Mouse (Mus musculus): Measurements from ENCODE around the gene Opcml. TPM values are rescaled to one million over a fixed set of nuclear protein-coding genes. Genes with fewer than 3 reads are reported as not detected.
A peak's percentile ranks its signal among the peaks of the same experiment; 100 is the strongest.

Gene Opcml
- polyA plus RNA-seq, 1 experiment from 2014 or later, result 3.4 TPM

DNA sequence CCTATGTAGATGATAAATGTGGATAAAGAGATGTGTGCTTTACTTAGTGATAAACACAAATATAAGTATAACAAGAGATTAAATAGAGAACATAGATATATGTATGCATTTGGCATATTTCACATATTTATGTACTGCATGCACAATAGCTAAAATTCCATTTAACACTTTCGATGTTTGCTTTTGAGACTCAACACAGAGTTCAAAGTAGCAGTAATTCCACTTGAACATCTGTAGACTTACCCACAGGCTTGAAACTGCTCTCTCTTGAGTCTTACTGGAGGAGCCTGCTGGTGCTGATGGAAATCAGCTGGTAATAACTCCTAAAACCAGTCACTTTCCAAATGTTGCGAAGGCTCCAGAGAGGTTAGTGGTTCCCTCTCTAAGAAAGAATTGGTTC is 258.6 kb downstream of the Opcml start:
- Histone ChIP-seq H3K4me3 (replicated peaks) (no peak overlapping the region), H3K9ac (no peak overlapping the region), H3K27ac (no peak overlapping the region), H3K4me1 (replicated peaks) (no peaks in the 10 kb centered on the region), H3K27me3 (replicated peaks) (no peaks in the 10 kb centered on the region), H3K4me2 (replicated peaks) (no peak overlapping the region), H3K36me3 (no peaks in the 10 kb centered on the region), H3K9me3 (no peaks in the 10 kb centered on the region)
- no peak for ATAC-seq
- WGBS, result 88% methylated on average over 2 of the region's 2 CpGs

DNA sequence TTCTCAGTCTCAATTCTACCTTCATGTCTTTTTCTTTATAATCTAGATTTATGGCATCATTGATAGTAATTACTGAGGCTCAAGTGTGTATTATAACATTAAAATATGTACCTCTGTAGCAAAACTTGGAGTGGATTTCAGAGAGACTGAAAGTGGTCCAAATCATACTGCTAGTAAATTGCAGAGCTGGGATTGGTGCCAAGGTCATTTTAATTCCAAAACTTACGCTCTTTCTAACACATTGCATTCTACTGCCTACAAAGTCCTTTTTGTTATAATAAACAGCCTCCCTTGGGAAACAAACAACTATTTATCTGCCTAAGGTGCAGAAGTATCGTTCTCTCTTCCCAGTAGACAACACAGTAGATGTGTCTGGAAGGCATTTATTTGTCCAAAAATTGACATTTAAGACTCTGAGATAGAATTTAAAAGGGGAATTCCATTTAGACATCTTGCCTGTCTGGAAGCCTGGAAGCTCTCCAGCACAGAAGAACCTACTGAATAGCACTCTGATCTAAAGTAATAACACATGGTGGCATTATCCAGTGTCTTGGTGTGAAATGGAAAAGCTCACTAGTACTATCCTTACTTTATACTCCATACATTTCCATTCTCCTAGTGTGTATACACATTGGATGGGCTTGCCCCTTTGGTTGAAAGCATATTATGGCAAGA is 266.7 kb downstream of the Opcml start:
- WGBS, result 36% methylated on average over 2 of the region's 2 CpGs
- no peak for ATAC-seq
- Histone ChIP-seq H3K27me3 (replicated peaks) (no peaks in the 10 kb centered on the region), H3K4me2 (replicated peaks) (no peak overlapping the region), H3K9ac (no peak overlapping the region), H3K36me3 (no peaks in the 10 kb centered on the region), H3K4me1 (replicated peaks) (no peaks in the 10 kb centered on the region), H3K4me3 (replicated peaks) (no peak overlapping the region), H3K9me3 (no peaks in the 10 kb centered on the region), H3K27ac (no peak overlapping the region)

DNA sequence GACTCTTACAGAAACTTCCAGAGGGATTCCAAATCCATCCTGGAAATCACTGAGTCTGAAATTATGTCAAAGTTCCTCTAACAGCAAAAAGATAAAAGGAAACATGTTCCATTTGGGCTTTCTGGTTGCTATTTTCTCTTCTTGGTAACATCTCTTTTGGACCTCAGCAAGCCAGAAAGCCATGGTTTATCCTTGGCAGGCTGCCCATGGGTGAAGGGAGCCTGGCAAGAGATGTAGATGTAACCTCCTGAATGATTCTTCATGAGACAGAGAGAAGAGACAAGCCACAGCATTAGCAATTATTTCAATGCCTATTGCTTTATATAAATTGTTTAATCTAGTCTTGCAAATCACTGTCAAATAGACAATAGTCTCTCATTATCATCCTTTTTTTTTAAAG is 274.6 kb downstream of the Opcml start:
- no peak for ATAC-seq
- no peak overlapping the region for H3K4me3 ChIP-seq (replicated peaks)
- no peak overlapping the region for H3K9ac ChIP-seq
- H3K4me2 ChIP-seq (replicated peaks), result no peak overlapping the region
- H3K27me3 ChIP-seq (replicated peaks), result no peaks in the 10 kb centered on the region
- no peaks in the 10 kb centered on the region for H3K9me3 ChIP-seq
- H3K36me3 ChIP-seq, result no peaks in the 10 kb centered on the region
- no peak overlapping the region for H3K27ac ChIP-seq
- no peaks in the 10 kb centered on the region for H3K4me1 ChIP-seq (replicated peaks)

DNA sequence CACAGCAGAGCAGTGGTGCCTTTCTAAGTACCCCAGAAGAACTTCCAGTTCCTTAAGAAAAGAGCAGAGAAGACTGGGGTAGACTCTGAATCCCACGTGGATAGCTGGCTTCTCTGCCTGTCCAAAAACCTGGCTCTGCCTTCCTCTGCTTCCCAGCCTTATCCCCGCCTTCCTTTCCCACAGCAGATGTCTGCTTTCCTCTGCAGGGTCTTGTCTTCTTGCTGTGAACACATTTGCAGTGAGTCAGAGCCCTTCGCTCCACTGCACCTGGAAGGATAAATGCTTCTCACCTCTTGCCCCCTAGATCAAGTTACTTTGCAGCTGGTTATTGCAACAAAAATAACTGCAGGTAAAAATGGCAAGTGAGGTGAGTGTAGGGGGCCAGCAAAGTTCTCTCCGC is 290.1 kb downstream of the Opcml start:
- no peak overlapping the region for H3K4me3 ChIP-seq (replicated peaks)
- H3K9me3 ChIP-seq, result no peaks in the 10 kb centered on the region
- no peaks in the 10 kb centered on the region; the same call in 1 of the 2 replicates for H3K4me1 ChIP-seq (replicated peaks)
- H3K36me3 ChIP-seq, result no peaks in the 10 kb centered on the region
- no peak for ATAC-seq
- WGBS, result 55% methylated on average over 4 of the region's 4 CpGs
- H3K4me2 ChIP-seq (replicated peaks), result no peak overlapping the region
- no peak overlapping the region for H3K9ac ChIP-seq
- H3K27me3 ChIP-seq (replicated peaks), result no peaks in the 10 kb centered on the region
- no peak overlapping the region for H3K27ac ChIP-seq

DNA sequence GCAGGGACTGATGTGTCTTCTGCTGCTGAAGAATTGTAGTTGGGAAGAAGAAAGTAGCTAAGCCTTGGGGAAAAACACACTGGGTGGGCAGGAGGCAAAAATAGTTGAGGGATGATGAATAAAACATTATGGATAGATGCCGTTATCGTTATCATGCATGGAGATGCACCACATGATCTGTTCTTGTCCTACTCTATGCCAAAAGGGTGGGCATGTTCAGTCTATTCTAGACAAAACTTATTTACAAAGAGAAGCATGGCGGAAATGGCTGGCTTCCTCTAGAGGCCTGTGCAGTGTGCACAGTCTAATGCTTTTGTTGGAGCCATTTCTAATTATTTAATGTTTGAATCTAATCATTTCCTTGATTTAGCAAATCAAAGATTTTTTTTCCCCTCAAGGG is 293.2 kb downstream of the Opcml start:
- no peak overlapping the region for H3K9ac ChIP-seq
- no peak overlapping the region for H3K4me2 ChIP-seq (replicated peaks)
- 90% methylated on average over 3 of the region's 3 CpGs for WGBS
- no peaks in the 10 kb centered on the region; the same call in 1 of the 2 replicates for H3K4me1 ChIP-seq (replicated peaks)
- no peaks in the 10 kb centered on the region for H3K36me3 ChIP-seq
- no peaks in the 10 kb centered on the region for H3K27me3 ChIP-seq (replicated peaks)
- no peaks in the 10 kb centered on the region for H3K9me3 ChIP-seq
- no peak for ATAC-seq
- no peak overlapping the region for H3K27ac ChIP-seq
- no peak overlapping the region for H3K4me3 ChIP-seq (replicated peaks)

DNA sequence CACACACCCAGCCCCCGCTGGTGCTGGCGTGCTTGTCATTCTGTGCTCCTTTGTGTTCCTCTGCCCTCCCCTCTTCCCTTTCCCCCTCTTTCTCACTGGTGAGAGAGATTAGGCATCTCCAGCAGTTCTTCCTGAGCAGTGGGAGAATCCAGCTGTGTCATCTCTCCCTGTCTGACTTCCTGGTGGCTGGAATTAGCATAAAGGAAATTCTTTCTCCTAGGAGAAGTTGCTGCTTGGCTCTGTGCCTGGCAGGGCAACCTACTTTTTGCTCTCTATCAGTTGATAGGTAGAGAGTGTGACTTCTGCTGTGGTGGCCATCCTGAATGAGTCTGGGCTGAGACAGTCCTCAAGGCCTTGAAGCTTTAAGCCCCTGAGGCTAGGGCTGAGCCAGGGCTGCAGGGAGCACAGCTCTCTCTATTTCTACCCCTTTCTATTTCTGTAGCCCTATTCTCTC is 293.7 kb downstream of the Opcml start:
- H3K4me3 ChIP-seq (replicated peaks), result no peak overlapping the region
- no peaks in the 10 kb centered on the region for H3K36me3 ChIP-seq
- H3K4me1 ChIP-seq (replicated peaks), result no peaks in the 10 kb centered on the region; the same call in 1 of the 2 replicates
- H3K4me2 ChIP-seq (replicated peaks), result no peak overlapping the region
- H3K9me3 ChIP-seq, result no peaks in the 10 kb centered on the region
- peak; percentile 39 for ATAC-seq
- H3K9ac ChIP-seq, result no peak overlapping the region
- no peaks in the 10 kb centered on the region for H3K27me3 ChIP-seq (replicated peaks)
- no peak overlapping the region for H3K27ac ChIP-seq
- 25% methylated on average over 2 of the region's 2 CpGs for WGBS

DNA sequence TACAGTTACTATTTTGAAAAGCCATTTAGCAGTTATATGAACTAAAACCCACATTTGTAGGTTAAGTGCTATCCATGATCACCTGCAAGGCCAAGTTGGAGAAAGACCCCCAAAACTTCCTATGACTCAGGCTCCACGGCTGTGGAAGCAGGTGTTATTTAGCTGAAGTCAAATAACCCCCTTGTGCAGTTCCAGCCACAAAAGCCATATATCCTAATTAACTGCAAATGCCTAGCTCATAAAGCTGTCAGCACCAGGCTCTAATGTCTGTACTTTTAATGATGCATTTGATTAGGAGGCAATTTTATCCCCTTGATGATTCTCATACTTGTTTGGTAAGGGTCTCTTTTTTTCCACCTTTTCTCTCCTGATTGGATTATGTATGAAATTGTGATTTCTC is 300.8 kb downstream of the Opcml start:
- Histone ChIP-seq H3K27me3 (replicated peaks) (no peaks in the 10 kb centered on the region), H3K36me3 (no peaks in the 10 kb centered on the region), H3K9me3 (no peaks in the 10 kb centered on the region), H3K4me3 (replicated peaks) (no peak overlapping the region), H3K4me2 (replicated peaks) (no peak overlapping the region), H3K9ac (no peak overlapping the region), H3K4me1 (replicated peaks) (no peaks in the 10 kb centered on the region), H3K27ac (no peak overlapping the region)
- no peak for ATAC-seq
- 13% methylated on average over 1 of the region's 1 CpGs for WGBS

DNA sequence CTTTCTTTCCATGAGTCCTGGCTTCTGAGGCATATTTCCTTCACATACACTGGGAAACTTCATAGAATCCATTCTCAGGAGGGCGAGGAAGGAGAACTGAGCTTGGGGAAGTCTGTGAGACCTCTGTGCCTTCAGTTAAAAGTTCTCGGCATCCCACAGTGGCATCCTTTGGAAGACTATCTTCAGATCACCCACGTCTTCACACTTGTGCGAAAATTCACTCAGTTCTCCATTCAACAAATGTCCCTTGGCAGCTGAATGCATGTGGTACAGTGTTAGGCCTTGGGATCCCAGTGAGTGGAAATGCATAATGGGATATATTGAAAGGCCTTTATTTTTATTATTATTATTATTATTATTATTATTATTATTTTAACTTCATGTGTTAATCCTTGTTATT is 304.1 kb downstream of the Opcml start:
- 85% methylated on average over 4 of the region's 4 CpGs for WGBS
- Histone ChIP-seq H3K4me1 (replicated peaks) (no peaks in the 10 kb centered on the region), H3K27ac (no peak overlapping the region), H3K4me2 (replicated peaks) (no peak overlapping the region), H3K9me3 (no peaks in the 10 kb centered on the region), H3K27me3 (replicated peaks) (no peaks in the 10 kb centered on the region), H3K36me3 (no peaks in the 10 kb centered on the region), H3K4me3 (replicated peaks) (no peak overlapping the region), H3K9ac (no peak overlapping the region)
- ATAC-seq, result no peak

DNA sequence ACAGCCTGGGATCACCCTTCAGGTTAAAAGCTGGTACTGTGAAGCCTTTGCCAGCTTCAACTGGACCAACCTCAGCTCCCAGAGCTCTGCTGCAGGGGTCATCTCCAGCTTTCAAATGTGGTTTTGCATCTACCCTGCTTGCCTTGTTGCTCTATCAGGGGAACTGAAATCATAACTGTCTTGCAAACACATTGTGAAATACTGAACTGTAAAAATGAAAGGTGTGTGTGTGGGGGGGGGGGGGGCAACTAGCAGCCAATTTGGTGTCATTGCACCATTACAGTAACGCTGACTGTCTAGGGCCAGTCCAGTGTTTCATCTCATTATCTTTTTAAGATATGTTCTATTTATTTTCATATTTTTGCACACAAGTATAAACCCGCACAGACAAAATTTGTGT is 305.6 kb downstream of the Opcml start:
- 94% methylated on average over 2 of the region's 2 CpGs for WGBS
- Histone ChIP-seq H3K9me3 (no peaks in the 10 kb centered on the region), H3K27me3 (replicated peaks) (no peaks in the 10 kb centered on the region), H3K36me3 (no peaks in the 10 kb centered on the region), H3K4me2 (replicated peaks) (no peak overlapping the region), H3K27ac (no peak overlapping the region), H3K4me1 (replicated peaks) (no peaks in the 10 kb centered on the region), H3K4me3 (replicated peaks) (no peak overlapping the region), H3K9ac (no peak overlapping the region)
- ATAC-seq, result no peak

DNA sequence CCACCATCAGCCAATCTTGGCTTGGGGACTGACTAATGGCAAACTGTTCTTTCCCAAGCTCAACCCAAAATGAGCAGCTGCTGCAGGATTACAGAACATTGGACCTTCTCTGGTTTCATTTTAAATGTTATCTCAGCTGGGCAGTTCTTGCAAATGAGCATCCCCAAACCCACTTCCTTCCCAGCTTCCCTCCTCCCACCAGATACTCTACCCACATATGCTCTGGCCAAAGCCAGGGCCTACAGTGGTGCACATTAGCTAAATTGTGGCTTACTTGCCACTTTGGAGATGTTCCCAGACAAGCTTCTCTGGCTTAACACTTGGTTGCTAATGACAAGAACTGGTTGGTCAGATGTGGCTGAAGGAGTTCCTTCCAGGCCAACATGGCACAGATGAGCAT is 311.4 kb downstream of the Opcml start:
- Histone ChIP-seq H3K4me3 (replicated peaks) (no peak overlapping the region), H3K27ac (no peak overlapping the region), H3K27me3 (replicated peaks) (no peaks in the 10 kb centered on the region), H3K4me1 (replicated peaks) (no peaks in the 10 kb centered on the region), H3K36me3 (no peaks in the 10 kb centered on the region), H3K9ac (no peak overlapping the region), H3K4me2 (replicated peaks) (no peak overlapping the region), H3K9me3 (no peaks in the 10 kb centered on the region)
- ATAC-seq, result no peak

DNA sequence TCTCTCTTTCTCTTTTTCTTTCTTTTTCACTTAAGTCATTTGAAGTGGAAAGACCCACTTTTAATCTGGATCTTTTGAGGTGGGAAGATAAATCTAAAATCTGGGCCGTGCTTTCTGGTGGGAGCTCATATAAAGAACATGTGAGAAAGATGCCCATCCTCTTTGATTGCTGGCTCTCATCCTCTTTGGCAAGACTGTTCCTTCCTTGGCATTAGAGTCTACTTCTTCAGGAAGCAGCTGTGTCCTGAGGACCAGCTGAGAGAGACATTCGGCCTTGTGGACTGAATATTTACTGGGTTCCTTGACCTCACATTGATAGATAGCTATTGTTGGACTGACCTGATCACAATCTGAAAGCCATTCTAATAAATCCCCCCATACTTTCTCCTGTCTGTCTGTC is 331.3 kb downstream of the Opcml start:
- Histone ChIP-seq H3K4me1 (replicated peaks) (no peaks in the 10 kb centered on the region), H3K4me3 (replicated peaks) (no peak overlapping the region), H3K9ac (no peak overlapping the region), H3K36me3 (no peaks in the 10 kb centered on the region), H3K4me2 (replicated peaks) (no peak overlapping the region), H3K9me3 (no peaks in the 10 kb centered on the region), H3K27ac (no peak overlapping the region), H3K27me3 (replicated peaks) (no peaks in the 10 kb centered on the region)
- ATAC-seq, result no peak
- WGBS, result 80% methylated on average over 2 of the region's 2 CpGs

DNA sequence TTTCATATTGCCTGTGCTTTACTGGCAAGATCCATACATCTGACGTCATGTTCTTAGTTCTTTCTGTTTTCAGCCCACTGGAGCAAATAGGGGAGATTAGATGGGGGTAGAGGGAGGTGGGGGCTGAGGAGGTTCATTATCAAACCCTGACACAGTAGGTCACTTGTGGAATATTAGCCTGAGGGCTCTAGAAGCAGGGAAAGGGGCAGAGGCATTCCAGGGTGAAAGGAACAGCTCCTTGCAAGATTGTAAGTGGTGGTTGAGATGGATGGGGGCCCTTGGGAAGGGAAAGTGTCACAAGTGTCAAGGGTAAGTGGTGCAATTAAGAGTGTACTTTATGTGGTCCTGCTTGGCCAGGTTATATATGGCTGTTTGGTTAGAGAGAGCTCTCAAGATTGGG is 338.2 kb downstream of the Opcml start:
- WGBS, result 70% methylated on average over 1 of the region's 1 CpGs
- Histone ChIP-seq H3K4me1 (replicated peaks) (no peaks in the 10 kb centered on the region), H3K36me3 (no peaks in the 10 kb centered on the region), H3K9me3 (no peaks in the 10 kb centered on the region), H3K4me3 (replicated peaks) (no peak overlapping the region), H3K4me2 (replicated peaks) (no peak overlapping the region), H3K27ac (no peak overlapping the region), H3K27me3 (replicated peaks) (no peaks in the 10 kb centered on the region), H3K9ac (no peak overlapping the region)
- no peak for ATAC-seq

DNA sequence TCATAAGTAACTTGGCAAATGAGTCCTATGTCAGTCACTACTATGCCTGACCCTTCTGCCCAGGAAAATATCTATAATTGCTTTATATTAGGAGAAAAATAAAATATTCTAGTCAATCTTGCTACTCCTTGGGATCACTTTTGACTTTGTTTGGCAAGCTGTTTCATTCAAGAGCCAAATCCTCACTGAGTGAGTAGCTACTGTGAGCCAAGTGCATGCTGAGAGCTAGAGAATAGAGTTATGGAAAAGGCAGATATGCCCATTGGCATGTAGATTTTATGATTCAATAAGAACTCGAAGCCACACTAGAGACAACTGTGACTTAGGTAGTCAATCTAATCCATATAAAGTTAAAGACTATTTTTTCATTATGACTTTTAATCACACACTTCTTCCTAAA is 340.9 kb downstream of the Opcml start:
- Histone ChIP-seq H3K27ac (no peak overlapping the region), H3K4me3 (replicated peaks) (no peak overlapping the region), H3K27me3 (replicated peaks) (no peaks in the 10 kb centered on the region), H3K9ac (no peak overlapping the region), H3K4me2 (replicated peaks) (no peak overlapping the region), H3K4me1 (replicated peaks) (no peaks in the 10 kb centered on the region), H3K36me3 (no peaks in the 10 kb centered on the region), H3K9me3 (no peaks in the 10 kb centered on the region)
- 78% methylated on average over 1 of the region's 1 CpGs for WGBS
- ATAC-seq, result no peak
